Mouse (Mus musculus) forebrain, embryonic 16.5 days (tissue): Measurements from ENCODE around the gene Dst. TPM values are rescaled to one million over a fixed set of nuclear protein-coding genes. Genes with fewer than 3 reads are reported as not detected.

Experiments
- ATAC-seq: fragments of 200-750 bp; cut with Nextera tagmentation; 2 replicates; pipeline ENCODE4 v1.8.0; 2017; ENCODE audit warnings: mild to moderate bottlenecking, moderate library complexity
- H3K27ac ChIP-seq: fragments of 300-500 bp; sonication (generic); 2 replicates; pipeline ENCODE4 v1.5.1; 2014; ENCODE audit warnings: low read length, control low read depth
- H3K27me3 ChIP-seq: fragments of 300-500 bp; sonication (generic); replicated peaks from 2 replicates; pipeline ENCODE4 v1.6.1; 2014; ENCODE audit warnings: low read length; ENCODE audit not compliant: control insufficient read depth, insufficient read depth
- H3K36me3 ChIP-seq: fragments of 300-500 bp; sonication (generic); 2 replicates; pipeline ENCODE4 v1.6.1; 2014; ENCODE audit not compliant: control insufficient read depth, insufficient read depth
- H3K4me1 ChIP-seq: fragments of 300-500 bp; sonication (generic); replicated peaks from 2 replicates; pipeline ENCODE4 v1.6.1; 2014; ENCODE audit warnings: low read length; ENCODE audit not compliant: control insufficient read depth, insufficient read depth
- H3K4me2 ChIP-seq: fragments of 300-500 bp; sonication (generic); 2 replicates; pipeline ENCODE4 v1.6.1; 2014; ENCODE audit warnings: mild to moderate bottlenecking, low read length, control low read depth
- H3K4me3 ChIP-seq: fragments of 300-500 bp; sonication (generic); replicated peaks from 2 replicates; pipeline ENCODE4 v1.5.1; 2014; ENCODE audit warnings: mild to moderate bottlenecking, low read length, control low read depth
- H3K9ac ChIP-seq: fragments of 300-500 bp; sonication (generic); replicated peaks from 2 replicates; pipeline ENCODE4 v1.6.1; 2014; ENCODE audit warnings: low read depth, low read length, control low read depth
- H3K9me3 ChIP-seq: fragments of 300-500 bp; sonication (generic); 2 replicates; pipeline ENCODE4 v1.6.1; 2016; ENCODE audit warnings: low read length; ENCODE audit not compliant: control insufficient read depth
- WGBS: fragments of 180-500 bp; shearing (Covaris S2); extraction: QIAGEN DNeasy Blood & Tissue Kit; methylation state at CpG from one replicate; pipeline ENCODE4 v1.1.7; 2014; 5-methylcytosine and 5-hydroxymethylcytosine counted together
- polyA plus RNA-seq: library from polyadenylated mRNA; unstranded; fragments of >200 nt; fragmentation: Nextera tagmentation; extraction: Ambion mirVana; gene quantifications from 2 replicates; pipeline ENCODE4 v1.2.1, GENCODE M21; 2015

Gene Dst
- polyA plus RNA-seq, 1 experiment from 2014 or later, result 41.2 TPM

DNA sequence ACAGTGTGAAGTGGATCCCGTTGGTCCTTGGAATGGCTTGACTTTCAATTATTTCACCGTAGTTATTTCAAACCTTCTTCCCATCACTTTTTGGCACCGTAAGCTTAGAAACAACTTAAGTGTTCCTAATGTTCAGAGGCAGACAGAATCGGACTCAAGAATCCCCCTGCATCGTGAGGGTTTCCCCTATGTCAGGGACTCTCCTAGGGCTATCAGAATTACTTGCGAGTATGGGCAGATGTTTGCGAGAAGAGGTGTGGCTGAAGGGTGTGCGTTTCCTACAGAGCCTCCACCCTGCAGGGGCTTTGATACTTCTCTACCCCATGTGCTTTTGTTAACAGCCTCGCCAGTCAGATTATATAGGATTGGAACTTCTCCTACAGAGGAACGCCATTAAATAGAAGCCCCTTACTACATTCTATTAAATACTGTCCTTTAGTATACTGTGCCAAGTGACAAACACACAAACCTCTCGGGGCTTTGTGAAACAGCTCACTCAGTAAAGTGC, 312.1 kb downstream of the Dst start:
- H3K27ac ChIP-seq, result no peak overlapping the region
- peaks cover 12% of the 10 kb centered on the region; the same call in 1 of the 2 replicates for H3K36me3 ChIP-seq

DNA sequence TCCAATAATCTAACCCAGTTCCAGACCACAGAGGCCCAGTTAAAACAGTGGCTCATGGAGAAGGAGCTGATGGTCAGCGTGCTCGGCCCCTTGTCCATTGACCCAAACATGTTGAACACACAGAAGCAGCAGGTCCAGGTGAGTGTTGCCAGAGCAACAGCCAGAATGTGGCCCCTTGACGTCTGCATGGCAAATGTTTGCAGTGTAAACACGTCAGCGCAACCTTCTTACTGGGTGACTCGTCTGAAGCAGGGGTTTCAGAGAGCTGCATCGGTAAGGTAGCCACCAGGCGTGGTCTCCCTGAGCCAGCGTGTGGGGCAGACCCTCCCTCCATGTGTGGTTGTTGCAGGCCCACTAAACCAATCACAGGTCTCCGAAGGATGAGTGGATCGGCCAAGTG, 315.8 kb downstream of the Dst start:
- Histone ChIP-seq H3K4me2 (no peak overlapping the region), H3K36me3 (peaks cover 24% of the 10 kb centered on the region), H3K9me3 (no peaks in the 10 kb centered on the region), H3K4me3 (no peak overlapping the region), H3K4me1 (no peaks in the 10 kb centered on the region), H3K27me3 (no peaks in the 10 kb centered on the region), H3K27ac (no peak overlapping the region), H3K9ac (no peak overlapping the region)
- WGBS, result 93% methylated on average over 11 of the region's 11 CpGs
- no peak for ATAC-seq

More for the DNA sequence above, 312.1 kb downstream of the Dst start:
- H3K4me1 ChIP-seq, result no peaks in the 10 kb centered on the region
- no peak overlapping the region for H3K4me3 ChIP-seq
- no peak for ATAC-seq
- 85% methylated on average over 11 of the region's 11 CpGs for WGBS
- H3K9me3 ChIP-seq, result no peaks in the 10 kb centered on the region
- no peak overlapping the region for H3K4me2 ChIP-seq
- no peaks in the 10 kb centered on the region for H3K27me3 ChIP-seq
- no peak overlapping the region for H3K9ac ChIP-seq

- ATAC-seq, result no peak
- no peaks in the 10 kb centered on the region for H3K27me3 ChIP-seq
- H3K4me2 ChIP-seq, result no peak overlapping the region
- no peaks in the 10 kb centered on the region for H3K4me1 ChIP-seq
- H3K9ac ChIP-seq, result no peak overlapping the region
- H3K9me3 ChIP-seq, result no peaks in the 10 kb centered on the region
- 72% methylated on average over 8 of the region's 8 CpGs for WGBS
- no peak overlapping the region for H3K4me3 ChIP-seq
- H3K27ac ChIP-seq, result no peak overlapping the region
- peaks cover 23% of the 10 kb centered on the region for H3K36me3 ChIP-seq
Measured at GRCm38 (mm10) chr1:34227676-34228075, 319.7 kb downstream of the Dst start.

DNA sequence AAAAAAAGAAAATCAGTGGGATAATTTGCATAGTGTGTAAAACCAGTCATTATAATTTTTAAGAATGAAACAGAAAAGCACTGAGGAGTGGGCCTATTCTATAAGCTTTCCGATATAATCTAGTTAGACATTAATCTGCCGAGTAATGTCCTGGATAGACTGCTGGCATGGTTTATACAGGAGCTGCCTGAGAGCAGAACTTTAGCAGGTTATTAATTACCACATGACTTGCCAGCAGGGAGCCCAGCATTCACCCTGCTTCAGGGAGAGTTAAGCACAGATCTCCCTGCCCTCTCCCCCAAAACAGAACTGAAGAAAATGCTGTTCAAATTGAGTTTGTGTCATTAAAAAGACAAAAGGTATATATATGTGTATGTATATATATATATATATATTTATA, 323.0 kb downstream of the Dst start:
- Histone ChIP-seq H3K4me3 (no peak overlapping the region), H3K36me3 (peaks cover 15% of the 10 kb centered on the region), H3K27me3 (no peaks in the 10 kb centered on the region), H3K4me1 (peaks cover 2% of the 10 kb centered on the region), H3K9me3 (no peaks in the 10 kb centered on the region), H3K9ac (no peak overlapping the region), H3K4me2 (no peak overlapping the region), H3K27ac (no peak overlapping the region)
- no peak for ATAC-seq
- 78% methylated on average over 2 of the region's 2 CpGs for WGBS

- Histone ChIP-seq H3K27ac (no peak overlapping the region), H3K9ac (peak overlapping the region; percentile 52), H3K4me3 (peak overlapping the region; percentile 37), H3K9me3 (no peaks in the 10 kb centered on the region), H3K4me1 (peaks cover 24% of the 10 kb centered on the region), H3K4me2 (peak overlapping the region; percentile 66), H3K36me3 (no peaks in the 10 kb centered on the region), H3K27me3 (no peaks in the 10 kb centered on the region)
- ATAC-seq, result peak; percentile 76
- 1% methylated on average over 28 of the region's 28 CpGs for WGBS
Measured at GRCm38 (mm10) chr1:34236254-34236723, 328.3 kb downstream of the Dst start.

DNA sequence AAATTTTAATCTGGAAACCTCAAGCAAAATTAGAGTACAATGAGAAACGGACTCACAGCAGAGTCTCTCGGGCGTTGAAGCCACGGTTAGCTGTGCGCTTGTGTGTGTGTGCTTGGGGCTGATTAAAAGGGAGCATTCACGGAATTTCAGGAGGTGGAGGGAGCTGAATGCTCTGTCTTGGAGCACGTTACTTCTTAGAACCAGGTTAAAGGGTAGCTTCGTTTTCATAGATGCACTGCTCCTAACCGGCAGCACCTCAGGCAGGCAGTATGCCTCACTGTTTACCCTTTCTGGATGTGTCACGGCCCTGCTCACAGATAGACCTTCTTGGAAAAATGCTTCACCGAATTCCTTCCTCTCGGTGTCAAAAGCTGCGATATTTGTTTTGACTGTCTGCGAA, 329.2 kb downstream of the Dst start:
- Histone ChIP-seq H3K27me3 (no peaks in the 10 kb centered on the region), H3K9ac (0 out of 2 replicates have a peak overlapping the region, but pooled peaks have one; percentile 15), H3K4me3 (peak overlapping the region; percentile 6; the same call in 1 of the 2 replicates), H3K4me2 (peak overlapping the region; percentile 66), H3K9me3 (no peaks in the 10 kb centered on the region), H3K4me1 (peaks cover 24% of the 10 kb centered on the region), H3K27ac (no peak overlapping the region), H3K36me3 (no peaks in the 10 kb centered on the region)
- 20% methylated on average over 14 of the region's 14 CpGs for WGBS
- no peak for ATAC-seq

DNA sequence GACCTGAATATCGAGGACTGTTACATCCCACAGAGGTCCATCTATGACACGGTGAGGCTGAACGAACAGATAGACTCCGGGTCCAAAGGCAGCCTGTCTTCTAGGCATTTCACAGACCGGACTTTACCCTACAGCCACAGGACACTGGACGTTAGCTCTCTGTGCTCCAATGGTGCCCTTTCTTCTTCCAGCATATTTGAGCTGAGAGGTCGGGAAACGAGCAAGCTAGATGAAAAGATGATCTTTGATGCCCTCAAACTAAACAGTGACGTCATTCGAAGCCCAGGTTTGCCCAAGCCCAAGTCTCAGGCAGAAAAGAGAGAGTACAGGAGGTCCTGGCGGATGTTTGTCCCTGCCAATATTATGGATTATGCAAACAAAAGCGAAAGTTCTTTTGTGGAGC, 329.7 kb downstream of the Dst start:
- peak overlapping the region; percentile 66 for H3K4me2 ChIP-seq
- WGBS, result 33% methylated on average over 12 of the region's 12 CpGs
- no peak overlapping the region for H3K27ac ChIP-seq
- peaks cover 24% of the 10 kb centered on the region for H3K4me1 ChIP-seq
- no peaks in the 10 kb centered on the region for H3K36me3 ChIP-seq
- no peaks in the 10 kb centered on the region for H3K27me3 ChIP-seq
- ATAC-seq, result no peak
- no peaks in the 10 kb centered on the region for H3K9me3 ChIP-seq
- no peak overlapping the region for H3K4me3 ChIP-seq
- no peak overlapping the region for H3K9ac ChIP-seq

GRCm38 (mm10) chr1:34238231-34238630, 330.2 kb downstream of the Dst start:
- no peaks in the 10 kb centered on the region for H3K27me3 ChIP-seq
- no peaks in the 10 kb centered on the region for H3K9me3 ChIP-seq
- H3K9ac ChIP-seq, result no peak overlapping the region
- no peak overlapping the region for H3K27ac ChIP-seq
- no peak overlapping the region for H3K4me2 ChIP-seq
- ATAC-seq, result no peak
- no peak overlapping the region for H3K4me3 ChIP-seq
- 62% methylated on average over 6 of the region's 6 CpGs for WGBS
- H3K4me1 ChIP-seq, result peaks cover 24% of the 10 kb centered on the region
- H3K36me3 ChIP-seq, result no peaks in the 10 kb centered on the region

- Histone ChIP-seq H3K4me1 (no peaks in the 10 kb centered on the region), H3K9me3 (no peaks in the 10 kb centered on the region), H3K9ac (no peak overlapping the region), H3K4me2 (no peak overlapping the region), H3K4me3 (no peak overlapping the region), H3K27ac (no peak overlapping the region), H3K27me3 (no peaks in the 10 kb centered on the region), H3K36me3 (peaks cover 8% of the 10 kb centered on the region)
- 84% methylated on average over 10 of the region's 10 CpGs for WGBS
- no peak for ATAC-seq
Measured at GRCm38 (mm10) chr1:34244678-34245077, 336.7 kb downstream of the Dst start.
